Mouse (Mus musculus): ENCODE data around the gene Msx1.
"Not testable (repeated sequence)": the region's sequence is repeated elsewhere in the genome, so short reads cannot be mapped to it uniquely, and the experiment has no call there.

The Msx1 gene

DNA sequence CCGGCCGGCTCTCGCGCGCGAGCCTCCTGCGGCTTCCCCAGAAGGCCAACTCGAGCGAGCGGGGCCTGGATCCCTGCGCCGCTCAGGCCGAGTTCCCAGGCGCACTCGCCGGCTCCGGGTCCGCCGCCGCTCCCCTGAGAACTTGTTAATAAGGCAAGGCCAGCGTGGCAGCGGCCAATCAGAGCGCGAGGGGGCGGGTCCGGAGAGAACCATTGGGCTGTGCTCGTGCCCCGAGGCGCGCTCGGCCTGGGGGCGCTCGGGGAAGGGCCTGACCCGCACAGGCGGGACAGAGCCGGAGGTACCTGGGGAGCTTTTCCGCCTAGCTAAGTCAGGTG, at the start of gene Msx1:
Msx1 (minus strand) TSS at position 123 of the 335 bp plus-strand sequence.
- DNase-seq (ENCODE audit: low spot score) = no peak

DNA sequence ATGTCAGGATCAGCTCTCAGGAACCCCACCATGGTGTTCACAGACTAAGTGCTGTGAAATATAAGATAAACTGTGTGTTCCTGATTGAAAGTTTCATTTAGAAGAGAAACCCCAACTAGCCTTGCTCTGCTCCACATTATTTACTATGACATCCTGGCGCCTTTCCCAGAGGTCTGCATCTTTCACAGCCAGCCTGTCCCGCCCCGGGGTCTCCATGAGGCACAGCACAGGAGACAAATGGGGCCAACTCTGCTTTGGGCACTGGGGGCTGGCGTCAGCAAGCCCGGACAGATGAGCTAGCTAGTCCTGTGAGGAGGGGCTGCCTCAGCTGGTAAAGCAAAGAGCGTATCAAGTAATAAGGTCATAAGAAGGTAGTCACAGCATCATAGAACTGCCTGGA, 41.1 kb upstream of the Msx1 start:
- DNase-seq (ENCODE audit: low spot score) = no peak

DNA sequence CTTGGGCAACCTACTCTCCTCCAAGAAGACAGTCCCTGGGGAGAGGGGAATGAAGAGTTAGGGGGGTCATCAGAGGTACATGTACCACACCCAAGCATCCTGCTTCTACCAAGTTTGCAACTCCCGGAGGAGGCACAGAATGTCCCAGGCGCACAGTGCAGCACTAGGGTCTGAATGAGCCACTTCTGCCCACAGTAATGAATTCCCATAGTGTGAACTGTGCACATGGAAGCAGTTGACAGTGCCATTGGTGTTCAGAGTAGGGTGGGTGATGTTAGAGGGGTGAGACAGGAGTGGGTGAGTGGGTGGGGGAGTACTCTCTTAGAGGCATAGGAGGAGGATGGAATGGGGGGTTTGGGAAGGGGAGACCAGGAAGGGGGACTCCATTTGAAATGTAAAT, 39.9 kb upstream of the Msx1 start:
- no peak for DNase-seq (ENCODE audit: low spot score)

DNA sequence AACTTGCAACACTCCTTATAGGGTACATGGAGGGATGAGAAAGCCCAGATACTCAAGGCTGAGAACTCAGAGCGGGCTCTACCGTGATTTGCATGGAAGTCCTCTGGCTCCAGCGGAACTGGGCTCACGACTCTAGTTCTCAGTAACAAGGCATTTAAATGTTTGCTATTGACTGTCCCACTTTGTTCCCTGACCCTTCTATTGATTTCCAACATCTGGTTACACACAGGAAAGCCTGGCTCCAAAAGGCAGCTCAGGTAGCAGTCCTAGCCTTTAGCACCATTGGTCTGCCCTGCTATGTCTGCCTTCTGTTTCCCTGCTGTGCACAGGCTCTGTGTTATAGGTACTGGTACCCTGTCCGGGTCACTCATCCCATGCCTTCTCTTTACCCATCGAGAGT, 36.5 kb upstream of the Msx1 start:
- DNase-seq (ENCODE audit: low spot score) = no peak

DNA sequence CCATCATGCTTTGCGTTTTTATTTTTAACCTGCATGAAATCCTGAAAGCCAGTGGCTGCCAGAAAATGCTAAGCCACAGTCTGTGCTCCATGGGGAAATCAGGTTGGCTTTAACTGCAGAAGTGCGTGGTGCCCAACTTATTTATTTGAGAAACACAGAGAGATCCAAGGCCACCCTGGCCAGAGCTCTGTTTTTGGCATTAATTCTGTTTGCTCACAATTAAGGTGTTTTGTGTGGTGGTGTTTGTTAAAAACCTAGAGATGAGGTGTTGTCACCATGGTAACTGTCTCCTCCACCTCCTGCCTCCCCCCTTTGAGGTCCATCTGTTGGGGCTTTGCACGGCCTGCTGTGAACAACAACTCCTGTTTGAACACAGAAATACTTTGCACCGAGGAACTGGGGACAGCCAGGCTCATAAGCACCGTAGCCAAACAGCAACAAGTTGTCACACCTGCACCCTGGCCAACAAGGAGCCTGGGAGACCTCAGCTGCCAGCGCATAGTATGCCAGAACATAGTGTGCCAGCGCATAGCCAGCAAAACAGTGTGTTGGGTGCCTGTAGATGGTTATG, 35.9 kb upstream of the Msx1 start:
- no peak for DNase-seq (ENCODE audit: low spot score)

DNA sequence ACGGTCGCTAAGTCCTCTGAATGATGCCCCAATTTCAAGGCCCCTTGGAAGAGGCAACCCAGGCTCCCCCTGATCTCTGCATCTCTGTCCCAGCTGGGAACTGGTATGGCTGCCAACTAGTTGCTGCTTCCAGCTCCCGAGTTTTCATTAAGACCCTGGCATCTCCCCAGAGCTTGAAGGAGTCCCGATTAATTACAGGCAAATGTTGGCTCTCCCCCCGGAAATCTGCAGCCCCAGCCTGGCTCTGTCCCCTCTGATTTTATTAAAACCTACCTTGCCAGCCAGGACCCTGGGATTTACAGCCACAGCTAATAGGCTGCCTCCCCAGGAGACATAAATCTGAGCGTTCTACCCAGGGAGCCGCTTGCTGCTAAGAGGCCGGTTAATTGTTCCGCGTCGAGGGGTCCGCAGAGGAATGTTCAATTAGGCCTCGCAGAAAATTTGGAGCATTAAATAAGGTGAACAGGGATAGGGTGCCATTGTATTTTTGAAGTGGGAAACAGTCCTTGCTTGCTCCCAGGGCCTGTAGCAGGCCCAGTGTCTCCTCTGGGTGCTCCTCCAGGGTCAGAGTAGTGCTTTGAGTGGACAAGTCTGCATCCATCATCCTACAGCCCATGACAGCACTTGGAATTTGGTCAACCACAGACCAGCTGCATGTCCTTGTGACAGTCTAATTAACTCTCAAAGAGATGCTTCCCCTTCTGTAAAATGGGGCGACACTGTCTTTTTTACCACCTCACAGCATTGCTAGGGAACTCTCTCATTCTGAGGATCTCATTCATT, 33.6 kb upstream of the Msx1 start:
- no peak for DNase-seq (ENCODE audit: low spot score)

DNA sequence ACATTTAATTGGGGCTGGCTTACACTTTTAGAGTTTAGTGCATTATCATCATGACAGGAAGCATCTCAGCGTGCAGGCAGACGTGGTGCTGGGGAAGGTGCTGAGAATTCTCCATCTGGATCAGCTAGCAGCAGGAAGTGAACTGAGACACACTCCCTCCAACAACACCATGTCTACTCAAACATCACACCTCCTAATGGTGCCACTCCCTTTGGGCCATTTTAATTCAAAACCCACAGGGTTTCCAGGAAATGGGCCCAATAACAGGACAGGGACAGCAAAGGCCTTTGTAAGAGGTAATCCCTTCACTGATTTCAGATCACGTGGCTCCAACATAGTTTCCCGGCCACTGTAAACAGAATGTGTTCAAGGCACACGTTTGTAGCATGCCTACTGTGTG, 31.7 kb upstream of the Msx1 start:
- DNase-seq (ENCODE audit: low spot score) = no peak

DNA sequence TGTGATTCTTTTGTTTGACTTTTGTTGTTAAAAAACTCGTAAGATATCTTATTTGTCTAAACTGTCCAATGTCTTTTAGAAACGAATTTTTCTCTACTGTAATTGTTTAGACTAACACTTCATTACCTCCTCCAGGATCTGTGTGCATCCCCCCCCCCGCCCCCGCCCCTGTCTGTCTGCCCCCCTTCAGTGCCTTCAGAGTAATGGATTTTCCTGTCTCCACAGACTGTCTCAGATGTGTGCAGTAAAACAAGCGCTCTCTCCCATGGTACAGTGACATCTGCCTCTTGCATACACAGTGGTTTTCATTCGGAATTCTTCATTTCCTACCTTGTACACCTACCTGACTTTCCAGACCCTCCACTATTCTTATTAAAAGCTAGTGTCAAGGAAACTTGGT, 29.9 kb upstream of the Msx1 start:
- no peak for DNase-seq (ENCODE audit: low spot score)

DNA sequence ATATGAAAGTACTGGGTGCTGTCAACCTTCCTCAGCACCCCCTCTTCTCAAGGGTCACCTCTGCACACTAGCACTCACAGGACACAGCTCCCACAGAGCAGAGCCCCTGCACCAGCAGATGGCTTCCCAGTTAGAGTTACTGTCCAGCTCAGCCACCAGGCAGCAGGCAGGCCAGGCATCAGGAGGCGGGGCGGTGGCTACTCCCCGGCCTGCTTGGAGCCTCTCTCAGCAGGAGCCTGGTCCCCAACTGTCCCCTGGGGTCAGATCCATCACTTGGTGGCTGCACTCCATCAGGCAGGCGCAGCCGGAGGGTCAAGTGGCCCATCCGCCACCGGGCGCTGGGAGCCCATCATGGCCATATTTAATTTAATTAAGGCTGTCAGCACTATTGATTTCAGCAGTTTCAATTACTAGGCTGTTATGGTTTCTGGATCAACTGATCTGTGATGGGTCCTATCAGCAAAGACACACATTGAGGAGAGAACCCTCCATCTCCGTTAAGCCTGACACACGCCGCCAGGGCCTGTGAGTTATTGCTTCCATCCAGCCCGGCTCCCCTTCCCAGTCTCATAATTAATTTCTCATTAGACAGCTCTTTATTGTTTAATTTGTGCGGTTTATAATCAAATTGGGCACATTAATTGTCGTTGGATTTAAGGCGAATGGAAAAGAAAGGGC, 27.1 kb upstream of the Msx1 start:
- DNase-seq (ENCODE audit: low spot score) = no peak

DNA sequence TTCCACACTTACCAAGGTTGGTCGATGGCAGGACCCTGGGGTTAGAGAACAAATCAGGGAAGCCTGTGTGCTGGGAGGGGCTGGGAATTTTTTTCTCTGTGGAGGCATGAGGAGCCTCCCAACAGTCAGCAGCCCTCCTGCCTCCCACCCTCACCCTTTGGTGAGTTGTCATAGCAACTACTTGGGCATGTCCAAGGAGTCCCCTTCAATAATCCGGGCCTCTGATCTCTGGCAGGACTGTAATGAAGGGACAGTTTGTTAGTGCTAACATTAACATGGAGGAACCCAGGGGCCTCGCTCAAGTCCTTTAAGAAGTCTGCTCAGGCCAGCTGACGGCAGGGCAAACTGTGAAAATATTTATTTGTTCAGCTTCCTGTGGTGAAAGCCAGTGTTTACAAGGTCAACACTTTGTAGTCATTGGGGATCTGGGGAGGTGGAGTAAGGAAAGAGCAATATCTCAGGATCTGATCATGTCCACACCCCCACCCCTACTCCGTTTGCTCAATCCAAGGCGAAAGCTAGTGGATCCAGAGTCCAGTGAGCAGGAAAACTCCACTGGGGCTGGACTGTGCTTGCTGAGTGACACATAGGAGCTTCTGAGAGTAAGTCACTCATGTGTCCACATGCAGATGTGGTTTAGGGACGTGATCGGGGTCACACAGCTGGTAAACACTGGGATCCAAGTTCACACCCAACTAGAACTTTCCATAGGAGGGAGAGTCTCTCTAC, 24.8 kb upstream of the Msx1 start:
- DNase-seq (ENCODE audit: low spot score) = no peak

DNA sequence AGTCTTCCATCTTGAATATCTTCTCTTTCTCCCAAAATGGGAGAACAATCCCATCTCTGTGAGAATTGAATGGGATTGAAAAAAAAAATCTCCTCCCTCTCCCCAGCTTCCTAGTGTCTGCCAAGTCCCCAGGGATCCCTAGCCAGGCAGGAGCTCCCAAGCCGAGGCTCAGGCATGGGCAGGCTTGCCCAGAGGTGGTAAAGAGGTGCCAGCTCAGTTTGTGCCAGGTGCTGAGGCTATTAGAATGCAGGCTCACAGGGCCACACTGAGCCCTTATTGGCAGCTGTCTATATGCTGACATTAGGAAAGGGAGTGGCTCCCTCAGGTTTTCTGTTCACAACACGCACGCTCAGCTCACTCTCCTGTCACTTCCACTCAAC, 11.9 kb upstream of the Msx1 start:
- DNase-seq (ENCODE audit: low spot score) = no peak

DNA sequence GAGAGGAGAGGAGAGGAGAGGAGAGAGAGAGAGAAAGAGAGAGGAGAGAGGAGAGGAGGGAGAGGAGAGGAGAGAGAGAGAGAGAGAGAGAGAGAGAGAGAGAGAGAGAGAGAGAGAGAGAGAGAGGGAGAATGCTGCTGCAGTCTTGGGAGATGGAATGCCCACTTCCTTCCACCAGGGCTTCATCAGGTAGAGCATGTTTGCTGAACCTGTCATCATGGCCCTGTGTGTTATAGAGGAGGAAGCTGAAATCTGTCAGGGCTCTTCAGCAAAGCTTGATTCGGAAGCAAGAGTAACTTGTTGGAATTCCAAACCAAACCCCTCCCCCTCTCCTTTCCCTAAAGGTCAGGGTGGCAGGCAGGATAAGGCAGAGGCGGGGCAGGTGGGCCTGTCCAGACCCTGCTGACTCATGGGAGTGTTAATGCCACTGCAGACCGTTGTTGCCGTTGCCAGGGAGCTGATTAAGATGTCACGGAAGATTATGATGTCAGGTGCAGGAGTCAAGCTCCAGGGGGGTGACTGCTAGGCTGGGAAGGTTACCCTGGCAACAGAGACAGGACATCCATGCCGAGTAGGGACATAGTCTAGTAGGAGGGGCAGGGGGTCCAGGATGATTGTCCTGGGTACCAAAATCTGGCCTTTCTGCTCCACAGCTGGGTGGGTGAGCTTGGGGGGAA, 11.3 kb upstream of the Msx1 start:
- DNase-seq (ENCODE audit: low spot score) = no peak

DNA sequence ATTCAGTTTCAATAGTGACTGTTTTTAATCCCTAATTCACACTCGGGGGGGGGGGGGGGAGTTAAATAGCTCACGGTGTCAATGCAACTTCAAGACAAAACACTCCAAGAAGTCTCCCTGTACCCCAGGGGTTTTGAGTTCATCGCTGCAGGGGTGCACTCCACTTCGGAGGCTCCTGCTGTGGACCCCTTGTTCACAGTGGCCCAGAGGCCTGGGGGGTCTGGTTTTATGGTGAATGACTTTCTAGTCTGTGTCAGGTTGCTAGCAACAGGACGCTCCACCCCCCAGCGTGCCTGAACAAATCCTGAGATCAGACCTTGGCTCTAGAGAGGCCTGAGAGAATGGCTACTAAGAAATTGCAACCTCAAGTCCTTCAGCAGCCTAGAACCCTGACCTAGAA, 8.4 kb upstream of the Msx1 start:
- DNase-seq (ENCODE audit: low spot score) = no peak

DNA sequence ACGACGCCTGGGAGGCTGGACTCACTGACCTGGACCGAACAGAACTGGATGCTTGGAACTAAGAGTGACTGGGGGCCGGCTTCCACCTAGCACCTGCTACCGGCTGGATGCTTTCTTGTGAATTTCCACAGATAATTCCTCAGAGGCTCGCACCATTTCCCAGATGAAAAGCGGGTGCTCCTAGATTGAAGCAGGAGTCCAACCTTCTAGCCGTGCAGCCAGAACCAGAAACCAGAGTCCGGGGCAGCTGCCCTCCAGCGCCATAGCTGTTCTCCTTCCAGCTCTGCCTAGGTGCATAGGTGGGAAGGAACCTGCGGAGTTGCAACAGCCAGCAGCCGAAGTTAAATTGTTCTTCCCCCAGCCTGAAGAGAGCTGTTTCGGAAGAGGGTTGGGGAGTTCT, 7.6 kb upstream of the Msx1 start:
- DNase-seq (ENCODE audit: low spot score) = no peak

DNA sequence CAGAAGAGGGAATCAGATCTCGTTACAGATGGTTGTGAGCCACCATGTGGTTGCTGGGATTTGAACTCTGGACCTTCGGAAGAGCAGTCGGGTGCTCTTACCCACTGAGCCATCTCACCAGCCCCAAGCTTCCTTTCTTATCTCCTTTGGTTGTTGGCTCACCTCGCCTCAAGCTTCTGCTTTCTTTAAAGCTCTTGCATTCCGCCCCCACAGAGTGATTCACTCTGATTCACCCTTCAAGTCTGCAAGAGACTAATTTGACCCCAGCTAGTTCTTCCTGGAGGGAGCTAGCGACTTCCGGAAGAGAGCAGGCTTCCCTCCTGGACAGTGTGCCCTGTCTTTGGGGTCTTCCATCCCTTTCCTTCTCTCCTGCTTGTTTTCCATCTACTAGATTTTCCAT, 6.1 kb upstream of the Msx1 start:
- not testable (repeated sequence) for DNase-seq (ENCODE audit: low spot score)

DNA sequence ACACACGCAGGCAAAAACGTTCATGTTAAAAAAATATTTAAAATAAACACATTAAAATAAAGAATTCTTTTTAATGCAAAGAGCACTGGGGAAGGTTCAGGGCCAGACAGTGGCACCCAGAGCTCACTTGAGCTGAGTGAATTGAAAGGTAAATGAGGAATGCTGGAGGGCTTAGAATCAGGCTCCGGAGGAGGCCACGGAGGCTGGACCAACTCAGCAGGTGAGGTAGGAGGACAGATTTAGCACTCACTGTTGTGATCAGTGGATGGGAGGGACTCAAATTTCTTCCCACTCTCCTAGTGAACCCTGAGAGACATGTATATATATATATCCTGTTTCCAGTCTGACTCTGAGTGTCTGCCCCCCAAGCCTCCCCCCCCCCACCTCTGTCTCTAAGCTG, 5.5 kb upstream of the Msx1 start:
- no peak for DNase-seq (ENCODE audit: low spot score)

DNA sequence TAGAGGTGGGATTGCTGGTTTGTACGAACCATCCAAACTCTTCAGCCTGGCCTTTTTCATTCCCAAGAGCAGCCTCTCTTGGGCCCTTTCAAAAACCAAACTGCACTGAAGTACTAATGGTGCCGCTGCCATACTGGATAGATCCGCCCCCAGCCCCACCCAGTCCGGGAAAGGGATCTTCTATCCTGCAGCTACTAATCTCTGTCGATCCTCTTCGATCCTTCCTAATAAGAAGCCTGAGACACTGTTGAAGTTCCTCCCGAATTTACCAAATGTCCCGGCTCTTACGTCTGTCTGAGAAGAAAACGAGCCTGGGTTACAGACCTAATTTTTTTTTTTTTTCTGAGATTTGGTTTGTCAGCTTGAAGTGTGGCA, 4.9 kb upstream of the Msx1 start:
- DNase-seq (ENCODE audit: low spot score) = no peak

DNA sequence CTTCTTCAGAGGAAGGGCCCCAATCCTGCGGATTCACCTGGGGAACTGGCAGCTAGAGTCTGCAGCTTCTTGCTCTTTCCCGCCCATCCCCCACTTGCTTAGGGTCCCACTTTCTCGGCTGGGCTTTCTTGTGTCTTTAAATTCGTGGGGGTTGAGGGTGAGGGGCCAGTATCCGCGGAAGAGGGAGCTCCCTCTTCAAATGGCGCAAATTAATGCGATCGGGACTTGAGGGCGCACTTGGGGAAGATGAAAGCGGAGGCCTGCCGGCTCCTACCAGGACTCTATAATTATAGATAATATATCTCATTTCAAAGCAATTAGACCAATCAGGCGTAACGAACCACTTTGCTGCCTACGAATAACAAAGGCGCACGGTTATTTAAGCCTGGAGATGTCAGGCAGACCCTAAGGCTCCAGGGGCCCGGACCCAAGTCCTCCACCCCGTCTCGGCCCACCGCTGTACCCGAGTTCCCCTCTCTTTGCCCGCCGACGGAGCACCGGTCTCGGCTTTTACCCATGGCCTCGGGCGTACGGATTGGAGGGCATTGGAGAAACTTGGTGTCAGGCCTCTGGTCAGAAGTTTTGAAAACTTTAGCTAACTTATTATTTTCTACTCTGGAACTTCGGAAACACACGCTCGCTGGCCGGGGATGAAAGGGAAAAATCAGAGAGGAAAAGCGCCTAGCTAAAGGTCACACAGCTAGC, 4.4 kb upstream of the Msx1 start:
- DNase-seq (ENCODE audit: low spot score) = no peak

DNA sequence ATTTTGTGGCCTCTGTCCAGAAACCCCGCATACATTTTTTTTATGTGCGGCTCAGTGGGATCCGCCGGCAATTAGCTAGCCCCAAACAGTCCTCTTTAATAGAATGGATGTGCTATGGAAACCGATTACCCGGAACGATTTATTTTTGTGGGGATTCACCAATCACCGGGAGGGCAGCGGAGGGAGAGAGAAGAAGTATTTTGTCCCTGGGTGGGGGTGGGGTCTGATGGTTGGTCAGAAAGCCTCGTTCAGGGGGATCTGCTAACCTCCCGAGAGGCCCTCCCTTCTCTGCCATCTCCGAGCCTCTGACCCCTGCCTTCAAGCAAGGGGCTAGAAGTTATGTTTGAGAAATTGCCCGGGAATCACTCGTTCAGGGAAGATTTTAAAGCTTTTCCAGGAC, 3.6 kb upstream of the Msx1 start:
- no peak for DNase-seq (ENCODE audit: low spot score)

DNA sequence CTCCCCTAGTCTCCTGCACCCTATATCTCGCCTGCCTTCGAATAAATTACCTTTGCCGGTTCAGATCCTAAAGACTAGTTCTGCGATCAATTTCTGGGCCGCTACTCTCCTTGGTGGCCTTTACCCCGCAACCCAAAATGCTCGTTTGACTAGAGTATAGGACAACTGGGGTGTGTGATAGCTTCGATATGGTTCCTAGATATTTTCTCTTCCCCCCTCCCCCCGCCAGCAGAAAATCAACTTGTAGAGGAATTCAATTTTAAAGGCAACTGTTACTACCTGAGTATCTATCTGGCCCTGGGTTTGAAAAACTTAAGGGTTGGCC, 3.2 kb upstream of the Msx1 start:
- no peak for DNase-seq (ENCODE audit: low spot score)

DNA sequence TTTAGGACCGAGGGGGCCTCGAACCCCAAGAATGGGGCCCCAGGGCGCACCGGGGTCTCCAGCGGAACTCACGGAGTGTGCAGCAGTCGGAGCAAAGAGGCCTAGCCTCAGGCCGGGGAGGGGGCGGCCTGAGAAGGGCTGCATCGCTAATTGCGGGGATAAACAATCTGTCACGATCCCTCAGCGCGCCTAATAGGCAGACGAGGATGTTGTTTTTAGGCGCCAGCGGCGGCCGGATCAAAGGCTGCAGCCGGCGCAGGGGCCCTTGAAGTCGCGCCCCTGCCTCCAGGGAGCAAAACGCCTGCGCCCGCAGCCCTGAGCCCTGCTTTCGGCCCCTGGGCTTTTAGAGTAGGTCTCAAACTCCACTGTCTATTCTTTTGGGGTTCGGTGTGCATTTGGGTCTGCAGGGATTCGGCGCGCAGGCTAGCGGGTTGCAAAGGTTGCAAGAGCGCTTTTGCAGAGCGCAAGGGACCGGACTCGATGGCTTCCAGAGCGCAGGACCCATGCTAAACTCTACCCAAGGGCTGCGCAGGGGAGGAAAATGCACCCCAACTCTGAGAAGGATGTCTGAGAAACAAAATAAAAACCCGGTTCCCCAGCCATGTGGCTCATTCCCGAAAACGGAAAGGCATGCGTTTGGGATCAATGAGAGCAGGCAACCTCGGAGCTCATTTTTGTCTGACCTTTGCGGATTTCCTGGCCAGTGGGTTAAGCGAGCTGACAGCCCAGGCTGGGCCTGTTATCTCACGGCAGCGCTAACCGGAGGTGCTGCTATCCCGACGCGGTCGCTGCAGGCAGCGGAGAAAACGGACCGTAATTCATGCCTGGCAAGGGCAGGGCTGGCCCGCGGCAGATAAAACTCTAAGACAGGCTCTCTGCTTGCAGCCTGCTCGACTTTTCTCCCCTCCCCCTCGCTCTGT, 2.6 kb upstream of the Msx1 start:
- no peak for DNase-seq (ENCODE audit: low spot score)

All from T-cell, adult 2 months (primary cell).